Mouse (Mus musculus) CD8-positive naive resting alpha-beta T cell, adult 2 months (primary cell): ENCODE results near the gene Rad9a.
A peak's percentile ranks its signal among the peaks of the same experiment; 100 is the strongest.

Experiments
- DNase-seq, 2 experiments: peaks; one replicate each; pipeline ENCODE4 v3.0.0; 2022; ENCODE audit warnings: low read depth in 2 of 2, low spot score in 2 of 2

Gene Rad9a

DNA sequence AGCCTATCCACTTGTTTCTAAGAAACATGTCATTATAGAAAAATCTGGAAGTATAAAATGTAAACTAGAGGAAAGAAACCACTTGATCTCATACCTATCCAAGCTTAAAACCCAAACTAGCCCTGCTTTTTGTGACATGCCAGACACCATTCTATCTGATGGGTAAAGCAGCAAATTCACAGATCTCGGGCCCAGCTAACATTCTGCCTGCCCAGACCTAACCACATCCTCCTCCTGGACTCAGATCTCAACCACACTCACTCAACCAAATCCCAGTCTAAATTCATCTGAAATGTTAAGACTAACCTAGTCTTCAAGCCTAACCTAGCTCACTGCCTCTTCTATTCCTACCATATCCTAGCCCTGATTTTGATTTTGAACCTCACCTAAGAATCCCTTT lies 17.3 kb upstream of the Rad9a start:
- peak in 1 of 2 experiments; percentile 46 for DNase-seq

DNA sequence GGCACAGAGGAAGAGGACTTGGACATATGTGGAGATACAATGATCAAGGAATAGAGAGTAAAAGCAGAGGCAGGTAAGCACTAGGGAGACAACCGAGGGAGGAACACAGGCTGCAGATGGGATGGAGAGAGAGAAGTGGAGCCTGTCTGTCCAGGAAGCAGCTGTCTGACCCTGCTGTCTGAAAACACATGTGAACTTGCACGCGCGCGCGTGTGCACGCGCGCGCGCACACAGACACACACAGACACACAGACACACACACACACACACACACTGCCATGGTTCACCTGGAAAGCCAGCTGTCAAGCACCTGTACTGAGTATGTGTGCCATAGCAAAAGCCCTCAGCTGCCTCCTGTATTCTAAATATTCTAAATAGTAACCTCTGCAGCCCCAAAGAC lies 16.8 kb upstream of the Rad9a start:
- DNase-seq = no peak

DNA sequence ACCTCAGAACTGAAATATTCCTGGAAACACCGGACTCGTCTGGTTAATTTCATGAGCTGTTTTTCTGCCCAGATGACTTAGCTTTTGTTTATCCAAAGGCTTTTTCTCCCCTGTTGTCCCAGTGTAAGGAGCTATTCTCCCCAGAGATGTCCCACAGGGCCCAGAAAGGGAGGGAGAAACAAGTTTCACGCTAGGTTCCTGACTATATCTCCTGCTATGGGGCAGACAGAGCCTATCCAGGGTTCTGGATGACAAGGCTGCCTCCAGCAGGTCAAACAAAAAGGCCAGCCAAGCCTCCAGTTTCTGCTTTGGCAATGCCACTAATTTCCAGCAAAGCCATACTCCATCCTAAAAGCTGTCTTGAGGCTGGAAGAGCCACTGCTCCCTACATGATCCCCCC lies 16.4 kb upstream of the Rad9a start:
- no peak for DNase-seq

DNA sequence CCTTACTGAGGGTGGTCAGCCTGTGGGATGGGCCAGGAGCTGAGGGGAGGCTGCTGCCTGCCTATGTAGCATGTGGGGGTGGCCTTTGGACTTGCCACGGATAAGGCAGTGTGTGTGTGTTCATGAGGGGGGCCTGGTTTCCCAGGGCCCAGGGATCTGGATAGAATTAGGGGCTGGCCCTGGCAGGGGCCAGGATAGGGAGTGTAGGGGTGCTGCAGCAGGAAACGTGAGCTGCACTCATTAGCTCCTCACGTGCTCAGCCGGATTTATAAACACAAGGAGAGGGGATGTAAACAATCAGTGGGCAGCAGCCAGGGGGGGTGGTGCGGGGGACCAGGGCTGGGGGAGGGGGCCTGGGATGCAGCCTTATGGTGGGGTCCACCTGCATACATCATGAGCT lies 15.7 kb upstream of the Rad9a start:
- no peak for DNase-seq

DNA sequence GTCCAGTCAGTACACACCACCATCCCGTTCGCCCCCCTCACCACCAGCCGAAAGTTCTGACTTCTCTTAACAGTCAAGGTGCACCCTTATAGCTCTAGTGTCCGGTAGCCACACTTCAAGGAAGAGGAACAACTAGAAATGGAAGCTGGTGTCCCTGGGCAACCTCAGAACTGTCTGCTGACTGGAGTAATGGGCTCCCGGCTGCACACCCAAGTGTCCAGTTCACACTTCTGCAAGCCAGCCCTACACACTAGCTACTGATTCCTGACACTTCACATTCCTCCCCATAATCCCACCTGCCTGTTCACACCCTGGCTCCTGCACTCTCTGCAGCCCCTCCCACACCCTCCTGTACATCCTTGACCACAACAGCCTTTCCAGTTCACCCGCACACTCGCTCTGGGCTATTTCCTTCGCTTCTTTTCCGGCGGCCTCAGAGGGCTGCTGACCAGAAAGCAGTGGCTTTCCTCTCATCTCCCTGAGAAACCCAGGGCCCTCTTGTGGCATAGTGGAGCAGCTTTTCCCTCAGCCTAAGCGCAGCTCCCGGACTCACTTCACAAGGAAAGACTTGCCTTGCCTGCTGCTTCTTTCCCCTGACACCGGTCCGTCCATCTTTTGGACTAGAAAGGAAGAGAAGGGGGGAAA lies 14.7 kb upstream of the Rad9a start:
- no peak for DNase-seq

DNA sequence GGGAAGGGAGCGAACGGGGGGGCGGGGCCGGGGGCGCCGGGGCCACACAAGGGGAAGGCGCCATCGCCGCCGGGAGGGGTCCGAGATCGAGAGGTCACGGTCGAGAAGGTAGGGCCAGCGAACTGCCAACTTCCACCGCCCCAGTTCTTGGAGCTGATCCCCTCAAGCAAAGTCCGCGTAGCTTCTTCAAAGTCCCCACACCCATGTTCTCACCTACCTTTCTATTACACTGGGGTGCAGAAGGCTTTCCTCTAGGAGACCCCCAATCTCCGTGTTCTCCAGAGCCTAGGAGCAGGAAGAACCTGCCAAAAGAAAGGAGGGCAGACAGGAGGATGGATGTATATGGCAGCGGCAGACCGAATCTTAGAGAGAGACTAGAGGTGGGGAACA lies 14.0 kb upstream of the Rad9a start:
- no peak for DNase-seq

DNA sequence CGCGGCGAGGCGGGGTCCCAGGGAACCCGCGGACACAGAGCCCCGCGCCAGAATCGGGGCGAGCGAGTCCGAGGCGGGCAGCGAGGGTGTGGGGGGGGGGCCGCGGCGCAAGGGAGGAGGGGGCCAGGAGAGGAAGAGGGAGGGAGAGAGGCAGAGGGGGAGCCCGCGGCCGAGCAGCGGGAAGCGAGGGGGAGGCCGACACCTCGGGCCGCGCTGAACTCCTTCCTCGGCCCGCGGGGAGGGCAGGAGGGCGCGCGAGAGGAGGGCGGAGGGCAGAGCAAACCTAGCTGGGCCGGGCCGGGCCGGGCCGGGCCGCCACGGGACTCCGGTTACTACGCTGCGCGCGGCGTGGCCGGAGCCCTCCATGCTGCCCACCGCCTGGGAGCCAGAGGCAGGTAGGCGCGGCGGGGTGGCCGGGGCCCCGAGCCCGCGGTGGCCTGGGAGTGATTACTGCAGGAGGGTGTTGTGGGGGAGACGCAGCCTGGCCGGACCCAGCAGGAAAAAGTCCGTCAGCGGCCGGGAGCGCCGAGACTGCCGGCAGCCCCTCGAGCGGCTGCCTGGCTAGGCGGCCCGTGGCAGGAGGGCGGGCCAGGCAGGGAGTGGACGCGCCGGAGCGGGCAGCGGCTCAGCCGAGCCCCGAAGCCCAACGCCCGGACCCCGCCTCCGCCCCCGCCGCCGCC lies 13.4 kb upstream of the Rad9a start:
- no peak for DNase-seq

DNA sequence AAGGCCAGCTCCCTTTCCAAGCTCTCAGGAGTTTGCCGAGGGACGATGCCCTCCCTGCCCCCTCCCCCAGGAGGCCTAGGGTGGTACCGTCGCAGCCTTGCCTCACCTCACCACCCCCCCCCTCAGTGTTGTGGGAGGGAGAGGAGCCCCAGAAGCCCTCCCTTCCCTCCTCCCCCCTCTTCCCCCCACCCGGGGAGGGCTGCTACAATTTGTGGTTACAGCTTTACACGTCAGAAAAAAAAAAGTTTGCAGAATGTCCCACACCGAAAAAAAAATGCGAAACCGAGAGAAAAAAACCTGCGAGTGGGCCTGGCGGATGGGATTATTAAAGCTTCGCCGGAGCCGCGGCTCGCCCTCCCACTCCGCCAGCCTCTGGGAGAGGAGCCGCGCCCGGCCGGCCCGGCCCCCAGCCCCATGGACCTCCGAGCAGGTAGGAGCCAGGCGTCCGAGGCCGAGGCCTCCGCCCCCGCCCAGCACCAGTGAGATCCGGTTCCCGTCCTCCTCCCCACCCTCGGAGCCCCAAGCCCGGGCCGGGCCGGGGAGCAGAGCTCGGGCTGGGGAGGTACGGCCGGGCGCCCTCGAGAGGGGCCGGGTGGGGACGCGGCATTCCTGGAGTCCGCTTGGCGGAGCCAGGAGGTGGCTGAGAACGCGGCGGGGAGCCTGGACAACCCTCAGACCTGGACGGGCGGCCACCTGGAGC lies 12.8 kb upstream of the Rad9a start, which contains the start of the genes Clcf1 and AC109138.7:
Gene Clcf1, plus strand, starts transcription at position 168 of the 700 bp plus-strand sequence.
Gene AC109138.7, plus strand, starts transcription at position 287 of the 700 bp plus-strand sequence.
- peak; percentile 78 to 87 for DNase-seq

DNA sequence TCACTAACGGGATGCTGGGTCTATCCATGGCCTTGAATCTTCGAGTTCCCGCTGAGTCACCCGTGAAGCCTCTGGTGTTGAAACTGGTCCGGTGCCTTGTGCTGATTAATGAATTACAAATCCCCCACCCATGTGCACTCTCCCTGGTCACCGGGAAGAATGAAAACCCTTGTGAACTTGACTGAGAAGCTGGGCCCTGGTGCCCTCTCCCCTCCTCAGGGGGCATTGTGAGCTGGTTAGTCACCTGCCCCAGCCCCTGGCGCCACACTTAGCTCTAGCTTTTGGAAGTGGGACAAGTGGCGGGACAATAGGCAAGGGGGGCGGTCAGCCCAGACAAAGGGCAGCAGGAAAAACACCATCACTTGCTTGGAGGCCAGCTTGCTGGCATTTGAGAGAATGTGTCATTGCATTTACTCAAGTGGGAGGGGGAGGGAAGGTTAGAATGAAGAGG lies 12.1 kb upstream of the Rad9a start:
- DNase-seq = no peak

DNA sequence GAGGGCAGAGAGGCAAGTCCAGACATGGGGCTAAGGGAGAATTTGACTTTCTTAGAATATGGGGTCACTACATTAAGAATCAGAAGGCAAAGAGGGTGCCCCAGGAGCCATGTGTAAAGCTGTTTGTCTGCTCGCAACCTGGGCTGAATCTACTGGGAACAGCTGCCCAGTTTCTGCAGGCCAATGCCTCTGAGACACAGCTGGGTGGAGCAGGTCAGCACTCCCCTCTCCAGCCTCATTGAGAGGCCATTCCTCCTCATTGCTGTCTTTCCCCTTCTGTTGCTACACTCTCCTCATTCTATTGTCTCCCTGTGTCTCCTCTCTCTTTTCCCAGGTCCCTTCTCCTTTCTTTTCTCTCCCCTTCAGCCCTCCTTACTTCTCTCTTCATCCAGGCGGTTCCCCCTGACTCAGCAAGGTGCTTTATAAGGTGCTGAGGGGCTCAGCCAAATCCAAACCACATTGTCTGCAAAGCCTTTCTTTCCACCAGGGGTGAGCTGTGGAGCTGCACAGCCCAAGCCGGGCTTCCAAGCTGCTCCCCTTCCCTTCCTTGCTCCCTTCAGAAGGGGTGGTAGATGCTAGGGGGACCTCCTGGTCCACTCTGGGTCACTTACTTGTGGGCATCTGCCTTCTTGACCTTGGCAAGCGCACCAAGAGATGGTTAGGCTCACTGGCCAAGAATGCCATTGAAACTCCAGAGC lies 10.6 kb upstream of the Rad9a start:
- no peak for DNase-seq

DNA sequence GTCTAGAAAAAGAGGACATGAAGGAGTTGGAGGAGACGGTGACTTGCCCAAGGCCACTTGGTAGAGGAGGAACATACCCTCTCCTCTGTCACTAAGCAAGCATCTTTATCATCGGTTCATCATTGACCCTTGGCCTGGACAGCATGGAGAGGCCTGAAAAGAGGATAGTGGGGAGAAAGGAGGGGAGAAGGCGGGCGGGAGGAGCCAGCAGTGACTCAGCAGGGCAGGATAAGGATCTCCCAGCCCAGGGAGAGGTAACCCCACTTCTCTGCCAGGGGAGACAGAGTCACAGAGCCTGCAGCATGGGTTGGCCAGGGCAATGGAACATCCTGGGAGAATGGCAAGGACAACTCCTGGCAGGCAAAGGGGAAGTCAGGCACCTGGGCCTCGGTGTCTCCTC lies 7.1 kb upstream of the Rad9a start:
- DNase-seq = no peak

DNA sequence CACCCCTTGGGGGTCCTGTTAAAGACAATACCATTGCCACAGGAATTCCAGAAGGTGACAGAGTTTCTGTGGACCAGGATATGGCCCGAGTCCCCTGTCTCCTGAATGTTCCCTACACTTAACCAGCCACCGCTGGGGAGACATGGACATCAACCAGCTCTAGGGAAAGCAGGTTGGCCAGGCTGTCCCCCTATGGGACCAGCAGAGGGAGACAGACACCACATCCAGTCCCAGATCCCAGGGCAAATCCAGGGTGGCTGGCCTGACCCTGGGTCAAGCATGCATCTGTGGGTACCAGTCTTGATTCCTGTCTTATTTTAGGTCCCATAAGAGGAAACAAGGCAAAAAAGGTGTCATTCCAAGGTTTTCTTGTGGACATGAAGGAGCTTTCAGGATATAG lies 5.5 kb upstream of the Rad9a start:
- DNase-seq = peak in 1 of 2 experiments; percentile 57

DNA sequence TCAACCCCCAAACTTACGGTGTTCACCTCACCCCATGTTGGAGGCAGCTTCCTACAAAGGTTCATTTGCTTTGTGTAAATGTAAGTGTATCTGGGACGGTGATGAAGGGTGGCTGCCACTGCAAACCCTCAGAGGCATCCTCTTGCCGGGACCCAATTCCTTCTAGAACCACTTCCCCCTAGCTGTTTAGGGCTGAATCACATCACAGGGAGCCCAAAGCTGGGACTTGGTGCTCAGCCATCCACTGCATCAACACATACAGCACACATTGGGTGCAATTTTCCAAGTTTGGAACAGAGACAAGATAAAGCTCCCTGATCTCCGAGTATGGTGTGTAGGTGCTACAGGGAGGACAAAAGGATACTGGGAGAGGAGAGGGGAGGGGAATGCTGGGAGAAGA lies 3.4 kb upstream of the Rad9a start:
- no peak for DNase-seq

DNA sequence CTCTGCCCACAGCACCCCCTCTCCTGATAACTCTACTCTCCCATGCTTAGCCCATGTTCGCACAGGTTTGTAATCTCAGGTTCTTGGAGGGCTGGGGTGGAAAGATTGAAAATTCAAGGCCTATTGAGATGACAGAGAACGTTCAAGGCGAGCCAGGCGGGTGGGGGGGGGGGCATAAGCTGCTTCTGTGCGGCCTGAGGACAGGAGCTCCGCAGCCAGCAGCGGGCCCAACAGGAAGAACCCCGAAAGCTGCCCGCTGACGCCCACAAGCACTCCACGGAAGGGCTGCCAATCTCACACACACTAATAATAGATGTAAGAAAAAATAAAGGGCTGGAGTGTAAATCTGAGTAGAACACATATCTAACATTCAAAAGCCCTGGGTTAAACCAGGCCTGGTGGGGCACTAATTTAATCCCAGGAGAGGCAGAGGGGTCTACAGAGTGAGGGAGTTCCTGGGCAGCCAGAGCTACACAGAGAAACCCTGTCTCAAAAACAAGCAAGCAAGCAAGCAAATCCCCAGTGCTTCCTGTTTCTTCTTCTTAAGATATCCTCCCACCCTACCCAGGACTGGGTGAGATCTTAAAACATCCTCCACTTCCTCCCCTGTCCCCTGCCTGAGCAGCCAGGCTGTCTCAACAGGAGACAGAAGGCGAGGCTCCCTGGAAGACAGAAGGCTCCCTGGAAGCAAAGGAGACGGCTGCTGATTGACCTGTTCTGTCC lies 2.3 kb upstream of the Rad9a start:
- peak; percentile 51 to 53 for DNase-seq

DNA sequence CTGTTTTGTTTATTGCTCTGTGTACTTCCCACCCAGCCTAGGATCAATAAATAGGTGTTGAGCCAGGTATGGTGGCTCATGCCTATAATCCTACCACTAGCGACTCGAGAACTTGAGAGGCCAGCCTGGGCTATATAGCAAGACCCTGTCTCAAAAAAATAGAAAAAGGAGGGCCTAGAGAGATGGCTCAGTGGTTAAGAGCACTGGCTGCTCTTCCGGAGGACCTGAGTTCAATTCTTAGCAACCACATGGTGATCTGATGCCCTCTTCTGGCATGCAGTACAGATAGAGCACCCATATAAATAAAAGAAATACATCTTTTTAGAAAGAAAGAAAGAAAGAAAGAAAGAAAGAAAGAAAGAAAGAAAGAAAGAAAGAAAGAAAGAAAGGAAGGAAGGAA lies 1.7 kb upstream of the Rad9a start:
- DNase-seq = no peak

DNA sequence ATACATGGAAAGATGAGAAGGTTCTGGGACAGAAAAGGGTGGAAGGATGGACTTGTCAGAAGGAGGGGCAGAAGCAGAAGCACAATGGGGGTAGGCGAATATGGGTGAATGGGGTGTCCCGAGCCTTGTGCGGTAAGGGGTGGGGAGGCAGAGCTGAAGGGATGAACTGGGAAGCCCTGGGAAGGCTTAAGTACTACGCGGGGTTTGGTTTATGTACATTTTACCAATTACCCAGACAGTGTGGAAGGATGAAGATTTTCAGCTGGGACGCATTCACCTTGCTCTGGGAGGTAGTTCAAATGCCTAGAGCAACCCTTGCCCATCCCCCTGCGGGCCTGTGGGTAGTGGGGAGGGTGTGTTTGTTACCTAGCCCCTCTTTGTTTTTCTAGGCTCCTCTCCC lies 687 bp upstream of the Rad9a start:
- no peak for DNase-seq

DNA sequence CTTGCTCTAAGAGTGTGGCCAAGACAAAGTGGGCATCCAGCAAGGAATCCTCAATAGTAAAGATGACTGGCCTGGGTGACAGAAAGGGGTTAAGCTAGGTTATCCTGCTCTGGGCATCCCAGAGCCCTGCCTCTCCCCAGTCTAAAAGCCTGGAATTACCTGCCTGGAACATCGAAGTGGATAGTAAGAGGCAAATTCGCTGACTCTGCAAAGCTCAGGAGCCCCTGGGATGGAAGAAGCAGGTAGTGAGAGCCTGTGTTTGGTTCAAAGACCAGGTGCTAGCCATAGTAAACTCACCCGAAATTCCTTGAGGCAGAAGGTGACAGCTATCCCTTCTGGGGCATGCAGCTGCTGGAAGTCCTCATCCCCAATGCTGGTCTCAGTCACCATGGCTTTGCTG lies 4.3 kb downstream of the Rad9a start:
- no peak for DNase-seq

DNA sequence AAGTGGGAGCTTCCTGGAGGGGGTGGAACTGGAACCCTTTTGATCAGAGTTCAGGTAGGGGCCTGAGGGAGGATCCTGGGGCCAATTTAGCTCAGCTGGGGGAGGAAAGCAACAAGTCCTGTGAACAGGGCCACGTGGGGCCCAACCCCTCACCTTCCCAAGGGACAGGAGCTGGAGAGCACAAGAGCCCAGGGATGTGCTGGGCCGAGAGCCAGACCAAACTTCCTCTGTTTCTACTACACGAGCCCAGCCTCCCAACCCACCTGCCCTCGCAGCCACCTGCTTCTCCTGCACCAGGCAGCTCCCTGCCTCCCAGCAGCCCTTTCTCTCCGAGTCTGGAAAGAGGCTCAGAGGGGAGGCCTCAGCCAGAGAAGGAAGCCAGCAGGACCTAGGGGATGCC lies 4.9 kb downstream of the Rad9a start:
- DNase-seq = no peak

DNA sequence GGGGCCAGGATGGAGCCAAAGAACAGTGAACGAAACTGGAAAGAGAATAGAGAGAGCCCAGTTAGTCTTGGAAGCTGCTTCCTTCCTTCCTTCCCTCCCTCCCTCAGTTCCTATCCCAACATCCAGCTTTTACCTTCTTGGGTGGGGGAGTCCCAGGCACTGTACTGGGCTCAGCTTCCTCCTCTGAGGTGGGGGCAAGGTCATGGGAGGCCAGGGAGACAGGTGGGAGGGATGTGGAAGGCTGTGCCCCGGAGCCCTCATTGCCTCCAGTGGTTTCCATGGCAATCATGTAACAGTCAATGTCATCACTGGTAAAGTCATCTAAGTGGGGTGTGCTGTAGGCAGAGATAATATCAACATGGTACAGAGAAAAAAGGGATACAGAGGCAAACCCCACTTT lies 5.4 kb downstream of the Rad9a start:
- DNase-seq = no peak

DNA sequence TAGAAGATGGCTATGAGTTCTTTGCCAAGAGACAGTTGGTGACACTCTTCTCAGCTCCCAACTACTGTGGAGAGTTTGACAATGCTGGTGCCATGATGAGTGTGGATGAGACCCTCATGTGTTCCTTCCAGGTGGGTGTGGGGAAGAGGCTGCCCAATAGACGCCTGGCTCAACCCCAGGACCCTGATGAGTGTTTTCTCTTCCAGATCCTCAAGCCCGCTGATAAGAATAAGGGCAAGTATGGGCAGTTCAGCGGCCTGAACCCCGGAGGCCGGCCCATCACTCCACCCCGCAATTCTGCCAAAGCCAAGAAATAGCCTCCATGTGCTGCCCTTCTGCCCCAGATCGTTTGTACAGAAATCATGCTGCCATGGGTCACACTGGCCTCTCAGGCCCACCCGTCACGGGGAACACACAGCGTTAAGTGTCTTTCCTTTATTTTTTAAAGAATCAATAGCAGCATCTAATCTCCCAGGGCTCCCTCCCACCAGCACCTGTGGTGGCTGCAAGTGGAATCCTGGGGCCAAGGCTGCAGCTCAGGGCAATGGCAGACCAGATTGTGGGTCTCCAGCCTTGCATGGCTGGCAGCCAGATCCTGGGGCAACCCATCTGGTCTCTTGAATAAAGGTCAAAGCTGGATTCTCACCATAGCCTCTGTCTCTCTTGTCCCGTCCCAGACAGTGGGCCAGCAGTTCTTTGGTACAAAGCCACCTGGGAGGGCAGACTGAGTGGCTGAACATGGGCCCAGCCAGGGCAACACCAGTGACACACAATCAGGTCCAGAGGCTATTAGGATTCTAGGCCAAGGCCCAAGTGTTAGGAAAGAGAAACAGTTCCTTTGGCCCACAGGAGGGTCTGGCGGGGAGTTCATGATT lies 6.4 kb downstream of the Rad9a start:
- DNase-seq = no peak
